Mouse (Mus musculus): ENCODE results near the gene Skil. TPM values are rescaled to one million over a fixed set of nuclear protein-coding genes. Genes with fewer than 3 reads are reported as not detected.
"Not testable (repeated sequence)": the region's sequence is repeated elsewhere in the genome, so short reads cannot be mapped to it uniquely, and the experiment has no call there.

Gene Skil
- polyA plus RNA-seq, 1 experiment from 2014 or later = 34.9 TPM

- 50% methylated on average over 7 of the region's 7 CpGs for WGBS
- no peak overlapping the region for H3K4me3 ChIP-seq
- ATAC-seq (ENCODE audit: insufficient number of reproducible peaks, insufficient read depth, low FRiP score, low TSS enrichment) = no peak
These were observed 39.8 kb downstream of the Skil start for GRCm38 (mm10) chr3:31134696-31135095.

DNA sequence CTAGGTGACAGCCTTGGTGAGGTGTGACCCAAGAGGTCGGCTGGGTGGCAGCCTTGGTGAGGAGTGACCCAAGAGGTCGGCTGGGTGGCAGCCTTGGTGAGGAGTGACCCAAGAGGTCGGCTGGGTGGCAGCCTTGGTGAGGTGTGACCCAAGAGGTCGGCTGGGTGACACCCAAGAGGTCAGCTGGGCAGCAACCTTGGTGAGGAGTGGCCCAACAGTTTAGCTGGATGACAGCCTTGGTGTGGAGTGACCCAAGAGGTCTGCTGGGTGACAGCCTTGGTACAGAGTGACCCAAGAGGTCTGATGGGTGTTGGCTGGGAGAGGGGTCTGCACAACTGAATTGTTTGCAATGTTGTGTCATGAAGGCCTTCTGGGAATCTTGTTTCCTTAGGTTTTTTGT is 41.7 kb downstream of the Skil start:
- H3K27ac ChIP-seq; H3K36me3 ChIP-seq; H3K4me1 ChIP-seq; H3K4me2 ChIP-seq (replicated peaks); H3K9me3 ChIP-seq; H3K9ac ChIP-seq; H3K27me3 ChIP-seq; ATAC-seq (ENCODE audit: insufficient number of reproducible peaks, insufficient read depth, low FRiP score, low TSS enrichment); H3K4me3 ChIP-seq: not testable (repeated sequence)
- 77% methylated on average over 4 of the region's 4 CpGs for WGBS

More at GRCm38 (mm10) chr3:31134696-31135095, 39.8 kb downstream of the Skil start:
- Histone ChIP-seq H3K27me3 (no peaks in the 10 kb centered on the region), H3K27ac (0 out of 2 replicates have a peak overlapping the region, but pooled peaks have one; percentile 17), H3K4me2 (replicated peaks) (no peak overlapping the region), H3K4me1 (no peaks in the 10 kb centered on the region), H3K36me3 (no peaks in the 10 kb centered on the region), H3K9me3 (no peaks in the 10 kb centered on the region), H3K9ac (no peak overlapping the region)

GRCm38 (mm10) chr3:31138454-31139424 is 43.9 kb downstream of the Skil start:
- Histone ChIP-seq H3K27ac (no peak overlapping the region), H3K4me3 (no peak overlapping the region), H3K4me1 (no peaks in the 10 kb centered on the region), H3K4me2 (replicated peaks) (no peak overlapping the region), H3K9me3 (no peaks in the 10 kb centered on the region), H3K36me3 (no peaks in the 10 kb centered on the region), H3K27me3 (no peaks in the 10 kb centered on the region), H3K9ac (no peak overlapping the region)
- no peak for ATAC-seq (ENCODE audit: insufficient number of reproducible peaks, insufficient read depth, low FRiP score, low TSS enrichment)
- 55% methylated on average over 13 of the region's 13 CpGs for WGBS

DNA sequence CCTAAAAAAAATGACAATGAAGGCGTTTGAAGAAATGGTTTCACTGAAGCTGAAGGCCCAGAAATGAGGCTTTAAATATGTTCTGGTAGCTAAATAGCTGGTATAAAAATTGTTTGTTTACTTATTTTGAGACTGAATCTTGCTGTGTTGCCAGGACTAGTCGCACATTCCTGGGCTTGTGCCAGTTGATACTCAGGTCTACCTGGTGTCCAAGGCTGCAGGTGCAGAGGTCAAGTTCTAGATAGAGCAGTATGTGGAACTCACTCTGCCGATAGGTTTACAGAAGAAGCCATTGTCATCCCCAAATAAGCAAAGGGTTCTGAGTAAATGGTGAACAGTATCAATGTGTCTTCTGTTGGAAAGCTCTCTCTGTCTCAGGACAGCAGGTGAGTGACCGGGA is 46.8 kb downstream of the Skil start:
- 83% methylated on average over 4 of the region's 4 CpGs for WGBS
- H3K27ac ChIP-seq = no peak overlapping the region
- H3K27me3 ChIP-seq = no peaks in the 10 kb centered on the region
- H3K9me3 ChIP-seq = no peaks in the 10 kb centered on the region
- no peak overlapping the region for H3K9ac ChIP-seq
- no peaks in the 10 kb centered on the region for H3K36me3 ChIP-seq
- no peak overlapping the region for H3K4me2 ChIP-seq (replicated peaks)
- H3K4me1 ChIP-seq = no peaks in the 10 kb centered on the region
- ATAC-seq (ENCODE audit: insufficient number of reproducible peaks, insufficient read depth, low FRiP score, low TSS enrichment) = no peak
- no peak overlapping the region for H3K4me3 ChIP-seq

DNA sequence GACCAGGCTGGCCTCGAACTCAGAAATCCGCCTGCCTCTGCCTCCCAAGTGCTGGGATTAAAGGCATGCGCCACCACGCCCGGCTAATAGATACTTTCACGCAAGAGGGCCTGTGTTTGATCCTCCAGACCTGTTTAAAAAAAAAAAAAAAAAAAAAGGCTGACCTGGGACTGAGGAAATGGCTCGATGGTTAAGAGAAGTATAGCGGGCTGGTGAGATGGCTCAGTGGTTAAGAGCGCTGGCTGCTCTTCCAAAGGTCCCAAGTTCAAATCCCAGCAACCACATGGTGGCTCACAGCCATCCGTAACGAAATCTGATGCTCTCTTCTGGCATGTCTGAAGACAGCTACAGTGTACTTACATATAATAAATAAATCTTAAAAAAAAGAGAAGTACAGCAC is 50.4 kb downstream of the Skil start:
- H3K9ac ChIP-seq; H3K4me3 ChIP-seq; H3K9me3 ChIP-seq; ATAC-seq (ENCODE audit: insufficient number of reproducible peaks, insufficient read depth, low FRiP score, low TSS enrichment); H3K27ac ChIP-seq; H3K4me1 ChIP-seq; H3K36me3 ChIP-seq; H3K27me3 ChIP-seq: not testable (repeated sequence)
- 0 out of 2 replicates have a peak overlapping the region, but pooled peaks have one; percentile 17 for H3K4me2 ChIP-seq (replicated peaks)
- WGBS = 86% methylated on average over 11 of the region's 11 CpGs

DNA sequence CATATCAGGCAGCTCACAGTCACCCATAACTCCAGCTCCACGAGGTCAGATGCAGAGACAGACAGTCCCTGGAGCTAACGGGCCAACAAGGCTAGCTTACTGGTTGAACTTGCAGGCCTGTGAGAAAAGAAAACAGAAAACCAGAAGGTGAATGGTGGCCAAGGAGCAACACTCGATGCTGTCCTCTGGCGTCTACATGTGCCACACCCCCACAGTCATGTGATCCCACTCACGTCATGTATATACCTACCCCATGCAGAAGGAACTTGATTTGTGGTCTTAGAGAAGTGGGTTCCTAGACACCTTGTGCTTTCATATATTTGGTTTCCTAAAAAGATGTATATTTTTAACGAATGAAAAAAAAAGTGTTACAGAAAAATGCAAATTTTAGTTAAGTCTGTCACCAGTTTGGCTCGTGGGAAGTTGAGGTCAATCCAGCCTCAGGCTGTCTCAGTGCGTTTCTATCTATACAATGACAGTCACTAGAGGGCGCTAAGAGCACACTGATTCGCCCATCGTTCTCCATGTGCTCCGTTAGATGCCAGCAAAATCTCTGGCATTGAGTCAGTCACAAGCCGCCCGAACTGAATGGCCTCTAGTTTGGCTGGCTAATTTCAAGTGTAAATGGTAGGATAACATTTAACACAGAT is 50.9 kb downstream of the Skil start:
- Histone ChIP-seq H3K27me3 (peaks cover 7% of the 10 kb centered on the region), H3K9ac (no peak overlapping the region), H3K27ac (no peak overlapping the region), H3K9me3 (no peaks in the 10 kb centered on the region), H3K36me3 (no peaks in the 10 kb centered on the region), H3K4me2 (replicated peaks) (0 out of 2 replicates have a peak overlapping the region, but pooled peaks have one; percentile 17), H3K4me1 (no peaks in the 10 kb centered on the region), H3K4me3 (no peak overlapping the region)
- peak; percentile 49; the same call in 1 of the 2 replicates for ATAC-seq (ENCODE audit: insufficient number of reproducible peaks, insufficient read depth, low FRiP score, low TSS enrichment)
- WGBS = 11% methylated on average over 14 of the region's 14 CpGs

GRCm38 (mm10) chr3:31148595-31148994 is 53.7 kb downstream of the Skil start:
- Histone ChIP-seq H3K27me3 (peaks cover 13% of the 10 kb centered on the region), H3K27ac (no peak overlapping the region), H3K9me3 (no peaks in the 10 kb centered on the region), H3K4me1 (0 out of 2 replicates have a peak, but pooled peaks cover 6% of the 10 kb centered on the region), H3K36me3 (no peaks in the 10 kb centered on the region), H3K9ac (no peak overlapping the region), H3K4me2 (replicated peaks) (no peak overlapping the region), H3K4me3 (no peak overlapping the region)
- WGBS = 81% methylated on average over 7 of the region's 7 CpGs
- ATAC-seq (ENCODE audit: insufficient number of reproducible peaks, insufficient read depth, low FRiP score, low TSS enrichment) = no peak

DNA sequence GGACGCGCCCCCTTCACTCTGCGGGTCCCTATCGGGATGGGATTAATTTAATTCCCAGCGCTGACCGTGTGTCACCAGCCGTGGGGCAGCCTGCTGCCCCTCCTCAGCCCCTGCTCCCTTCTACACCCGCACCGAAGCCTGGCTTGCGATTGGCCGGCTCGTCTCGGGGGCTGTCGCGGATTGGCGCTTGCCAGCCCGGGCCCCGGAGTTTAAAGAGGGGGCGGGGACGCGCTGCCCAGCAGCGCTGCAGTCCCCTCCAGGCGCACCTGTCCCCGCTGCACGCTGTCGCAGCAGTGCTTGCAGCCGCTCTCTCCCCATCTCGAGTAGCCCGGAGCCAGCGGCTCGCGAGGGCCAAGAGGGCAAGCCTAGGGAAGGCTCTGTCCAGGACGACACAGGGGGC is 54.8 kb downstream of the Skil start, which contains the start of gene Cldn11:
Gene Cldn11 (plus strand): TSS at position 215 of the 400 bp plus-strand sequence.
- 0 out of 2 replicates have a peak, but pooled peaks cover 6% of the 10 kb centered on the region for H3K4me1 ChIP-seq
- H3K4me3 ChIP-seq = peak within 1 kb of the TSS; percentile 42
- under 1% methylated on average over 33 of the region's 33 CpGs for WGBS
- H3K27ac ChIP-seq = no peak within 1 kb of the TSS
- H3K9ac ChIP-seq = peak within 1 kb of the TSS; percentile 32; the same call in 1 of the 2 replicates
- no peaks in the 10 kb centered on the region for H3K9me3 ChIP-seq
- peak; percentile 71 for ATAC-seq (ENCODE audit: insufficient number of reproducible peaks, insufficient read depth, low FRiP score, low TSS enrichment)
- no peaks in the 10 kb centered on the region for H3K36me3 ChIP-seq
- peaks cover 13% of the 10 kb centered on the region for H3K27me3 ChIP-seq
- peak within 1 kb of the TSS; percentile 82 for H3K4me2 ChIP-seq (replicated peaks)

- Histone ChIP-seq H3K4me2 (replicated peaks) (no peak overlapping the region), H3K9ac (no peak overlapping the region), H3K4me1 (peaks cover 14% of the 10 kb centered on the region; the same call in 1 of the 2 replicates), H3K4me3 (no peak overlapping the region), H3K27me3 (peaks cover 13% of the 10 kb centered on the region), H3K27ac (no peak overlapping the region), H3K9me3 (no peaks in the 10 kb centered on the region), H3K36me3 (no peaks in the 10 kb centered on the region)
- no peak for ATAC-seq (ENCODE audit: insufficient number of reproducible peaks, insufficient read depth, low FRiP score, low TSS enrichment)
- 54% methylated on average over 6 of the region's 6 CpGs for WGBS
These were observed 57.2 kb downstream of the Skil start for GRCm38 (mm10) chr3:31152108-31152507.

- no peak for ATAC-seq (ENCODE audit: insufficient number of reproducible peaks, insufficient read depth, low FRiP score, low TSS enrichment)
- H3K9me3 ChIP-seq = no peaks in the 10 kb centered on the region
- peaks cover 15% of the 10 kb centered on the region for H3K4me1 ChIP-seq
- 25% methylated on average over 3 of the region's 3 CpGs for WGBS
- no peak overlapping the region for H3K4me3 ChIP-seq
- 0 out of 2 replicates have a peak overlapping the region, but pooled peaks have one; percentile 11 for H3K27ac ChIP-seq
- no peaks in the 10 kb centered on the region for H3K36me3 ChIP-seq
- 0 out of 2 replicates have a peak, but pooled peaks cover 3% of the 10 kb centered on the region for H3K27me3 ChIP-seq
- H3K4me2 ChIP-seq (replicated peaks) = no peak overlapping the region
- H3K9ac ChIP-seq = no peak overlapping the region
These were observed 61.3 kb downstream of the Skil start for GRCm38 (mm10) chr3:31156126-31156525.

- 76% methylated on average over 15 of the region's 15 CpGs for WGBS
- ATAC-seq (ENCODE audit: insufficient number of reproducible peaks, insufficient read depth, low FRiP score, low TSS enrichment) = no peak
- Histone ChIP-seq H3K9me3 (no peaks in the 10 kb centered on the region), H3K36me3 (no peaks in the 10 kb centered on the region), H3K27me3 (no peaks in the 10 kb centered on the region), H3K4me2 (replicated peaks) (no peak overlapping the region), H3K9ac (no peak overlapping the region), H3K4me1 (peaks cover 14% of the 10 kb centered on the region), H3K27ac (no peak overlapping the region), H3K4me3 (no peak overlapping the region)
These were observed 62.9 kb downstream of the Skil start for GRCm38 (mm10) chr3:31157776-31158175.

Measured in embryonic facial prominence, embryonic 12.5 days (tissue).